Mouse (Mus musculus): Measurements from ENCODE around the gene Babam2.

DNA sequence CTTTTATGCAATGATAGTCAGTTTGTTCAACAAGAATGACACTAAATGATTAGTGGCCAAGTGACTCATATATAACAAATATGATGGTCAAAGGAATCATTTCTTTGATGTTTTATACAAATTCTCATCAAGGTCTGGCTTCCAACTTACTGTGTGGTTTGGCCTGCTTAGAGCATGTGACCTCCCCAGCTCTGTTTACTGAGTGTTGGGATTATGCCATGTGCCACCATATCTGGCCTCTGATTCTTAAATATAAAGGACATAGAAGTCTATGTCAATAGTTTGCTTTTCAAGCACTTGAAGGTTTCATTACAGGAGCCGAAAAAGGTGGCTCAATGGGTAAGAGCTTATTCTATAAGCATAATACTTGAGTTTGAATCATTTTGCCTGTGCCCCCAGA, 15.2 kb upstream of the Babam2 start:
- TF ChIP-seq POLR2A (IDR thresholded peaks at IDR 0.05; ENCODE audit: insufficient read length, low read depth) (no peak), MYOD1 (IDR thresholded peaks at IDR 0.05; ENCODE audit: control insufficient read depth in 1 of 3, insufficient read length in 2 of 3, low read depth in 2 of 3) (no peak)
